Mouse (Mus musculus): ENCODE results near the gene Zfp948. TPM values are rescaled to one million over a fixed set of nuclear protein-coding genes. Genes with fewer than 3 reads are reported as not detected.

Gene Zfp948
- polyA plus RNA-seq (2015; fragmentation: Illumina TruSeq; extraction: RNeasy Lipid Tissue Mini Kit (QIAGEN cat#74804); ENCODE audit: low read depth, low replicate concordance), result 14.0 TPM

GRCm38 (mm10) chr17:21566728-21567349 lies at the start of gene Zfp948:
Gene Zfp948 (plus strand): TSS chr17:21567008.

GRCm38 (mm10) chr17:21535096-21536001 lies 31.5 kb upstream of the Zfp948 start, which contains the start of gene Zfp52:
Gene Zfp52 (plus strand): TSS chr17:21535539.

Other genes with a start within 250 kb of the Zfp948 start
- 3.1 TPM for gene Zfp677, start 183.3 kb upstream of the Zfp948 start, polyA plus RNA-seq (2015; fragmentation: Illumina TruSeq; extraction: RNeasy Lipid Tissue Mini Kit (QIAGEN cat#74804); ENCODE audit: low read depth, low replicate concordance)
- gene Zfp54, start 143.8 kb upstream of the Zfp948 start, polyA plus RNA-seq (2015; fragmentation: Illumina TruSeq; extraction: RNeasy Lipid Tissue Mini Kit (QIAGEN cat#74804); ENCODE audit: low read depth, low replicate concordance), result 3.0 TPM
- gene Zfp51, start 116.6 kb upstream of the Zfp948 start, polyA plus RNA-seq (2015; fragmentation: Illumina TruSeq; extraction: RNeasy Lipid Tissue Mini Kit (QIAGEN cat#74804); ENCODE audit: low read depth, low replicate concordance), result 5.8 TPM
- gene Zfp53, start 78.0 kb upstream of the Zfp948 start, polyA plus RNA-seq (2015; fragmentation: Illumina TruSeq; extraction: RNeasy Lipid Tissue Mini Kit (QIAGEN cat#74804); ENCODE audit: low read depth, low replicate concordance), result 5.0 TPM
- 5.1 TPM for gene Zfp52, start 31.5 kb upstream of the Zfp948 start, polyA plus RNA-seq (2015; fragmentation: Illumina TruSeq; extraction: RNeasy Lipid Tissue Mini Kit (QIAGEN cat#74804); ENCODE audit: low read depth, low replicate concordance)
- 18.1 TPM for gene Zfp983, start 83.6 kb downstream of the Zfp948 start, polyA plus RNA-seq (2015; fragmentation: Illumina TruSeq; extraction: RNeasy Lipid Tissue Mini Kit (QIAGEN cat#74804); ENCODE audit: low read depth, low replicate concordance)
- 5.0 TPM for gene Gm10226, start 124.9 kb downstream of the Zfp948 start, polyA plus RNA-seq (2015; fragmentation: Illumina TruSeq; extraction: RNeasy Lipid Tissue Mini Kit (QIAGEN cat#74804); ENCODE audit: low read depth, low replicate concordance)
- gene Zfp760, start 140.7 kb downstream of the Zfp948 start, polyA plus RNA-seq (2015; fragmentation: Illumina TruSeq; extraction: RNeasy Lipid Tissue Mini Kit (QIAGEN cat#74804); ENCODE audit: low read depth, low replicate concordance), result 8.5 TPM
- gene Zfp229, start 163.8 kb downstream of the Zfp948 start, polyA plus RNA-seq (2015; fragmentation: Illumina TruSeq; extraction: RNeasy Lipid Tissue Mini Kit (QIAGEN cat#74804); ENCODE audit: low read depth, low replicate concordance), result 2.7 TPM

Data from brain, adult 10 weeks (tissue).